Mouse (Mus musculus): Measurements from ENCODE around the gene Mad2l1bp. TPM values are rescaled to one million over a fixed set of nuclear protein-coding genes. Genes with fewer than 3 reads are reported as not detected.

The Mad2l1bp gene
- 27.0 and 28.9 TPM in 2 replicates for polyA plus RNA-seq (2015; fragmentation: Nextera tagmentation; extraction: Ambion mirVana)

DNA sequence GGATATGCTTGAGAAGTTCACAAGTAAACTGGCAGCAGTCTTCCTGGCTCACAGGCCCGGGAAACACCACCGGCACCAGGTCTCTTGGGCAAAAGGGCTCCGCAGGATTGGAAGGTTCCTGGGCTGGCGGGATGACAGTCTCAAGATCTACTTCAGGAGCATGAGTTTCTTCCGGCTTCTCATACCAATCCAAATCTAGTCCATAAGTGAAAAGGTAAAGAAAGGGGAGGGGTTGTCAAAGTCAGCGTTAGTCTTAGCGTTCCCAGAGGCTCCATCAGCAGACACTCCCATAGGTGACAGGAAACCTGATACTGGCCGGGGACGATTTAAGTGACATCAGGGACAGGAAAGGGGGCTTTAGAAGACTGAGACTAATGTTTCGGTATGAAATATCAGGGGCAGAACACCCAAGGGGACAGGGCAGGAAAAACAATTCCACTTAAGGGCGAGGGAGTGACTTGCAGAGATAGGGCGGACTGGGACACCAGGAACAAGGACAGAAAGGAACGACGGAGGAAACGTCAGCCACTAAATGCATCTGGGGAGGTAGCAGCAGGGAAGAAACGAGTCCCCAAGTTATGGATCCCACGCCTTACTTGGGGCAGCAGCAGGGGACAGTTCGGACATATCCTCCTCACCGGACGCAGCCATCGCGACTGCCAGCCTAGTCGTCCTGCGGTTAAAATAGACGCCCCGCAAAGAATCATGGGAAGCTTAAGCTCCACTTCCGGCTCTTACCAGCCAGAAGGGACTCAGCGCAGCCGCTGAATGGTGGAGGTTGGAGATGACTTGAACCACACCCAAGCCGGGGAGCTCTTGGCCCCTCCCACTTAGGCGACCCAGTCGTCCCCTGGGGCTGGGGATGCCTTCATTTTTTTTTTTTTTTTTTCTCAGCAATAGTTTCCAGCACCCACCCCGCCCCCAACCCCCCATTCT, at the start of gene Mad2l1bp:
TSS of gene Mad2l1bp (minus strand) at position 707 of the 936 bp plus-strand sequence.
- 8% methylated on average over 33 of the region's 33 CpGs for WGBS
- peaks cover 12% of the 10 kb centered on the region for H3K4me1 ChIP-seq
- H3K9me3 ChIP-seq = no peaks in the 10 kb centered on the region

DNA sequence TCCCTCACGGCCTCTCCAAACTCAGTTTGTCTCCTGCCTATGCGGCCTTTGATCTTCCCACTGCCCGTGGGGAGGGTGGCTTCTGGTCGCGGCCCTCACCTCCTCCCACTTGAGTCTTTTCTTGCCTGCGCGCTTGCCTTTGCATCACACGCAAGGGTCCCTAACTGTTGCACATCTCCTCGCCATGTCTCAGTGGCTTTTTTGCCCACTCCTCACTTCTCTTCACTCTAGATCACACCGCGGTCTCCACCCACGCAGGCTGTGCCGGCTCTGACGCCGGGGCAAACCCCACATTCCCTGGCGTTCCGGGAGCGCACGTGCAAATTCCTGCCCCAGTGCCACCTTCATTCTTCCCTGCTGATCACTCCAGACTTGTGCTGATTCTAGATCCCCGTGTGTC, 49.7 kb upstream of the Mad2l1bp start:
- H3K4me1 ChIP-seq = peaks cover 38% of the 10 kb centered on the region
- peak overlapping the region; percentile 77 for H3K27ac ChIP-seq (replicated peaks)
- peak overlapping the region; percentile 86 for H3K4me3 ChIP-seq
- H3K4me2 ChIP-seq (replicated peaks) = peak overlapping the region; percentile 83
- H3K36me3 ChIP-seq = peaks cover 32% of the 10 kb centered on the region
- ATAC-seq (replicated peaks) = no peak; the same call in 1 of the 2 replicates
- H3K9me3 ChIP-seq = no peaks in the 10 kb centered on the region
- H3K9ac ChIP-seq (replicated peaks) = peak overlapping the region; percentile 82
- H3K27me3 ChIP-seq = no peaks in the 10 kb centered on the region
- 0% methylated on average over 20 of the region's 20 CpGs for WGBS

More for the DNA sequence above, at the start of gene Mad2l1bp:
- Histone ChIP-seq H3K9ac (replicated peaks) (peak within 1 kb of the TSS; percentile 63), H3K36me3 (peaks cover 7% of the 10 kb centered on the region), H3K4me3 (peak within 1 kb of the TSS; percentile 57), H3K4me2 (replicated peaks) (peak within 1 kb of the TSS; percentile 65), H3K27me3 (no peaks in the 10 kb centered on the region), H3K27ac (replicated peaks) (peak within 1 kb of the TSS; percentile 43)
- peak; percentile 91 for ATAC-seq (replicated peaks)

DNA sequence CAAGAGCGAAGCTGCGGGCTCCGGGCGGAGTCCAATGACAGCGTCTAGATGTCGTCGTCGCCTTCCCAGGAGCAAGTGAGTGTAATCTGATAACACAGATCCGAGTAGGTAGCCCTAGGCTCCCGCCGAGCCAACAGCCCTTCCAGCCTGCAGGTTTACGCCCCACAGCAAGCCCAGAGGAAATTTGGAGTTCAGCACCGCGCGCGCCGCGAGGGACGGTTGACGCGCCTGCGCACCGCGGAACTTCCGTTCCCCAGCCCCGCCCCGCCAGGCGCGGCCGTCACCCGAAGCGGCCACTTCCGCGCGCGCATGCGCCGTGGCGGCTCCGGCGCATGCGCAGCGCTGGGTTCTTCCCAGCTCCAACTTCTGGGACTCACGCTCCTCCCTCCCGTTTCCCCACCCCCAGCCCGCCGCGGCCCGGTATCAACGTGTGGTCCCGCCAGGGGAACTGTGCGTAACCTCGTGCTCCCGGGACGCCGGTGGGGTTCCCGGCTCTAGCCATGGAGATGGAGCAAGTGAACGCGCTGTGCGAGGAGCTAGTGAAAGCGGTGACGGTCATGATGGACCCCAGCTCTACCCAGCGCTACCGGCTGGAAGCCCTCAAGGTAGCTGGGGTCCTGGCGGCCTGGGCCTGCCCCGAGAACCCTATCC, 49.2 kb upstream of the Mad2l1bp start, which contains the start of the genes Polh and Xpo5:
TSS of gene Polh (minus strand) at position 225 of the 651 bp plus-strand sequence.
TSS of gene Xpo5 (plus strand) at position 362 of the 651 bp plus-strand sequence.
- peaks cover 38% of the 10 kb centered on the region for H3K4me1 ChIP-seq
- H3K27ac ChIP-seq (replicated peaks) = peak within 1 kb of the TSS; percentile 87
- H3K4me3 ChIP-seq = peak within 1 kb of the TSS; percentile 86
- no peaks in the 10 kb centered on the region for H3K9me3 ChIP-seq
- under 1% methylated on average over 66 of the region's 66 CpGs for WGBS
- H3K4me2 ChIP-seq (replicated peaks) = peak within 1 kb of the TSS; percentile 83
- ATAC-seq (replicated peaks) = peak; percentile 97
- no peaks in the 10 kb centered on the region for H3K27me3 ChIP-seq
- peaks cover 32% of the 10 kb centered on the region for H3K36me3 ChIP-seq
- peak within 1 kb of the TSS; percentile 82 for H3K9ac ChIP-seq (replicated peaks)

DNA sequence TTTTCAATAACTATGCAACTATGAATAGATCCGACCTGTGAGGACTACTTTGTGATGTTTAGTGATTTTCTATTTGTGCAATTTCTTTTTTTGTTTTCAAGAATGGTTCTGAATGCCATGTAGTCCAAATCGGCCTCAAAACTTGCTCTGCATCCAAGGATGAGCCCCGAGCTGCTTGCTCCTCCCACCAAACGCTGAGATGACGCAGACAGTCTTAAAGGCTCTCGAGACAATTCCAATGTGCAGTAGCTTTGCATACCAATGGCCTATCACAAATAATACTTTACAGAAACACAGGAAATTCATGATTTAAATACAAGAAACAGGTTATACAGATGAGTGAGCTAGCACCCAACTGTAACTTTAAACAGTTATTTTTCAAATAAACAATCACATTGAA, 47.8 kb upstream of the Mad2l1bp start:
- WGBS = 52% methylated on average over 6 of the region's 6 CpGs
- Histone ChIP-seq H3K36me3 (peaks cover 32% of the 10 kb centered on the region), H3K27ac (replicated peaks) (no peak overlapping the region), H3K9me3 (no peaks in the 10 kb centered on the region), H3K27me3 (no peaks in the 10 kb centered on the region), H3K4me1 (peaks cover 38% of the 10 kb centered on the region), H3K9ac (replicated peaks) (peak overlapping the region; percentile 61), H3K4me2 (replicated peaks) (peak overlapping the region; percentile 83), H3K4me3 (peak overlapping the region; percentile 86)
- ATAC-seq (replicated peaks) = no peak

DNA sequence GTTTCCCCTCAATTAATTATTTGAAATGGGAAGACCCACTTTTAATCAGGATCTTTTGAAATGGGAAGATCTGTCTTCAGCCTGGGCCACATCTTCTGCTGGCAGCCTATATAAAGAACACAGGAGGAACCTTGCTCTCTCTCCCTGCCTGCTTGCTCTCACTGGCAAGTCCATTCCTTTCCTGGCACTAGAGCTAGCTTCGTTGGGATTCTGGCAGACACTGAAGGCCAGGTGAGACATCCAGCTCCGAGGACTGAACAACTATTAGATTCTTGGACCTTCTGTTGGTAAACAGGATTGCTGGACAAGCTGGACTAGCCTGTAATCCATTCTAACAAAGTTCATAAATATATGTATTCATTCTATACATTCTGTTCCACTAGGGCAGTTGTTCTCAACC, 35.5 kb upstream of the Mad2l1bp start:
- WGBS = 95% methylated on average over 2 of the region's 2 CpGs
- Histone ChIP-seq H3K4me1 (no peaks in the 10 kb centered on the region), H3K9ac (replicated peaks) (no peak overlapping the region), H3K4me2 (replicated peaks) (no peak overlapping the region), H3K9me3 (no peaks in the 10 kb centered on the region), H3K36me3 (peaks cover 79% of the 10 kb centered on the region), H3K4me3 (no peak overlapping the region), H3K27ac (replicated peaks) (no peak overlapping the region), H3K27me3 (no peaks in the 10 kb centered on the region)
- no peak for ATAC-seq (replicated peaks)

DNA sequence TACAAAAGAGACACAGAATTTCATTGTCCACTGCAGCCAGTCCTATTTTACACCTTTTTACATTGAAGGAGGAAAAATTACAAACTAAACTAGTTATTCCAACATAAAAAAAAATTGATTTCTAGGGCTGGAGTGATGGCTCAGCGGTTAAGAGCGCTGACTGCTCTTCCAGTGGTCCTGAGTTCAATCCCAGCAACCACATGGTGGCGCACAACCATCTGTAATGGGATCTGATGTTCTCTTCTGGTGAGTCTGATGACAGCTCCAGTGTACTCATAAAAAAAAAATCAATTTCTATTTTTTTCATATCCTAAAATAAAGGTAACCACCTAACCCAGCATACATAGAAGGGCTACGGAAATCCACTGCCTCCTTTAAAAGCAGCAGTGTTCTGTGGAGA, 28.9 kb upstream of the Mad2l1bp start:
- H3K9ac ChIP-seq (replicated peaks) = no peak overlapping the region
- peaks cover 88% of the 10 kb centered on the region for H3K36me3 ChIP-seq
- H3K27ac ChIP-seq (replicated peaks) = no peak overlapping the region
- H3K4me3 ChIP-seq = no peak overlapping the region
- no peaks in the 10 kb centered on the region for H3K9me3 ChIP-seq
- no peaks in the 10 kb centered on the region for H3K27me3 ChIP-seq
- no peak overlapping the region for H3K4me2 ChIP-seq (replicated peaks)
- no peaks in the 10 kb centered on the region for H3K4me1 ChIP-seq
- no peak for ATAC-seq (replicated peaks)
- 89% methylated on average over 4 of the region's 4 CpGs for WGBS

DNA sequence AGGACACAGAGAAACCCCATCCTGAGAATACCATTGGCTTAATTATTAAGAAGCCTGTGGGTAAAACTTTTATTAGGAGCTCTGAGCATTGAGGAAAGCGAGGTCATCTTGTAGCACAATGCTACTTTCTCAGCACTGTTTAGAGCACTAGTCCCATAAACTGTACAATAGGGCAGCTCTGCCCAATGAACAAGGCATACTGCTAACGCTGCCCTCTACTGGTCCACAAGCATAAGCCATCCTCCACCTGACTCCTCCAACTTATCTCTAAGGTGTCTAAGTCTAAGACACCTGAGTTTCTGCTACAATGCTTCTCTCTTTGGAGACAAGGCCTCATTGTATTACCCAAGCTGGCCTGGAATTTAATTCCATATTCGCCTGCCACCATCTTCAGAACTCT, 17.2 kb upstream of the Mad2l1bp start:
- no peak overlapping the region for H3K4me3 ChIP-seq
- H3K4me1 ChIP-seq = no peaks in the 10 kb centered on the region
- no peak overlapping the region for H3K27ac ChIP-seq (replicated peaks)
- peaks cover 77% of the 10 kb centered on the region for H3K36me3 ChIP-seq
- no peak overlapping the region for H3K4me2 ChIP-seq (replicated peaks)
- no peaks in the 10 kb centered on the region for H3K27me3 ChIP-seq
- no peak overlapping the region for H3K9ac ChIP-seq (replicated peaks)
- no peaks in the 10 kb centered on the region for H3K9me3 ChIP-seq
- no peak for ATAC-seq (replicated peaks)
- WGBS = 77% methylated on average over 3 of the region's 3 CpGs

DNA sequence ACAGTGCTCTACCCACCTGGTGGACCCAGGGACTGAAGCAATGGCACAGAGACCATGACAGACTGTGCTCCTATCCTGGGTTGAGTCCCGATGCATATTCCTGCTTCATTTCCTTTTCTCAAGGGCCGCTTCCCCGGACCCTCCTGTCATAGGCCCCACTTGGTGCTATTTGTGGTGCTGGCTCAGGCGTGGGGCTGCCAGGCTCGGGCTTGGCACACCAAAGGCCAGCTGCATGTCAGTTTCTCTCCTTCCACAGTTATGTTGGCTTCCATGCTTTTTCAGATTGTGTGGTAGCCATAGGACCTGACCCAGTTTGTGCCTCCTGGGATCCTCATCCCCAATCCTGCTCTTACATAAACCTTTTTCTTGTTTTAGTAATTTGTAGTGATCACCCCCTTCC, 15.4 kb upstream of the Mad2l1bp start:
- no peak overlapping the region for H3K27ac ChIP-seq (replicated peaks)
- no peaks in the 10 kb centered on the region for H3K27me3 ChIP-seq
- H3K9ac ChIP-seq (replicated peaks) = no peak overlapping the region
- ATAC-seq (replicated peaks) = no peak
- H3K4me1 ChIP-seq = no peaks in the 10 kb centered on the region
- H3K36me3 ChIP-seq = peaks cover 85% of the 10 kb centered on the region
- H3K4me2 ChIP-seq (replicated peaks) = no peak overlapping the region
- no peak overlapping the region for H3K4me3 ChIP-seq
- H3K9me3 ChIP-seq = no peaks in the 10 kb centered on the region
- WGBS = 95% methylated on average over 5 of the region's 5 CpGs

DNA sequence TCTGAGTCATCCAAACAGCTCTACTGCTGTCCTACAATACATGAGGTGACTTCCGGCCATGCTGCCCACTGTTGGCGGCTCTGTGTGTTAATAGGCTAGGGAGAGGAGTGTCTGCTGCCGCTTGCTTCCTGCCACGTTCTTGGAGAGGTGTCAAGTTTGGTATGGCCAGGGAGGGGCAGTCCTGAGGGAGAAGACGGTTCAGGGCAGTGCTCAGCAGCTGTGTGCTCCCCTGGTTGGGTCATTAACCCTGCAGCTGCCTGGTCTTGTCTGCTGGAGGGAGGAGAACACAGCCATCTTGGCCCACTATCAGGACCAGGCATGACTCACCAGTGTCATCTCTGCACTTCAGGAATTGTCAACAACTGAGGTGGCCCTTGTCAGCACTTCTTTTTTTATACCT, 15.0 kb upstream of the Mad2l1bp start:
- Histone ChIP-seq H3K4me2 (replicated peaks) (no peak overlapping the region), H3K27me3 (no peaks in the 10 kb centered on the region), H3K9me3 (no peaks in the 10 kb centered on the region), H3K36me3 (peaks cover 83% of the 10 kb centered on the region), H3K27ac (replicated peaks) (no peak overlapping the region), H3K4me3 (no peak overlapping the region), H3K9ac (replicated peaks) (no peak overlapping the region), H3K4me1 (peaks cover under 1% of the 10 kb centered on the region; the same call in 1 of the 2 replicates)
- ATAC-seq (replicated peaks) = no peak
- 63% methylated on average over 5 of the region's 5 CpGs for WGBS

DNA sequence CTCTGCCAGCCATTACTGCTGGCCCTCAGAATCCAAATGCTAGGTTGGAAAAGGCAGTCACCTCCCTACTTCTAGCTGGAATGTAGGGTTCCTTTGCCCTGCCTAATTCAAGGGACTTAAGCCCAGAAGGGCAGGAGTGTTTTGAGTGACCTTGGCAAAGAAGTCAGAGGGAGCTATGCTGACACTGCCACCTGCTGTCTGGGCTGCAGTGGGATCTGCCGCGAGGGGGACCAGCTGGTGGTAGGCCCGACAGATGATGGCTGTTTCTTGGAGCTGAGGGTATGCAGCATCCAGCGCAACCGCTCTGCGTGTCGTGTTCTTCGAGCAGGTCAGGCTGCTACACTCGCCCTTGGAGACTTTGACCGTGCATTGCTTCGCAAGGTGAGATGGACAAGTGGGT, 13.7 kb upstream of the Mad2l1bp start:
- no peak overlapping the region for H3K4me2 ChIP-seq (replicated peaks)
- no peak overlapping the region for H3K9ac ChIP-seq (replicated peaks)
- peaks cover 71% of the 10 kb centered on the region for H3K36me3 ChIP-seq
- no peak overlapping the region for H3K4me3 ChIP-seq
- peaks cover 14% of the 10 kb centered on the region for H3K4me1 ChIP-seq
- H3K27me3 ChIP-seq = no peaks in the 10 kb centered on the region
- no peak for ATAC-seq (replicated peaks)
- 89% methylated on average over 11 of the region's 11 CpGs for WGBS
- no peaks in the 10 kb centered on the region for H3K9me3 ChIP-seq
- H3K27ac ChIP-seq (replicated peaks) = no peak overlapping the region

DNA sequence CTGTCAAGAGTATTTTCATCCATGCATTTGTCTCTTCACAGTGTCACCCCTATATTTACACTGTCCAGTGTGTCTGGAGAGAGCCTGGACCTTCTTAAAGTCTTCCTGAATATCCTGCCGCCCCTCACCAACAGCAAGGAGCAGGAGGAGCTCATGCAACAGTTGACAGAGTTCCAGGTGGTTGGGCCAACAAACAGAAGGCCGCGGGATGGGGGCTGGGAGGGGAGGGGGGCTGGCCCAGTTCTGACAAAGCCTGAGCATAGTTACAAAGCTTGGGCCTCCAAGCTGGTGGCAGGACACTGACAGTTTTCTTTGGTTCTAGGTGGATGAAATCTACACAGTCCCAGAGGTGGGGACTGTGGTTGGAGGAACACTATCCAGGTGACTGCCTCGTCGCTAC, 12.9 kb upstream of the Mad2l1bp start:
- Histone ChIP-seq H3K36me3 (peaks cover 65% of the 10 kb centered on the region), H3K27me3 (no peaks in the 10 kb centered on the region), H3K27ac (replicated peaks) (no peak overlapping the region), H3K9ac (replicated peaks) (no peak overlapping the region), H3K4me3 (no peak overlapping the region), H3K4me1 (peaks cover 20% of the 10 kb centered on the region), H3K4me2 (replicated peaks) (no peak overlapping the region), H3K9me3 (no peaks in the 10 kb centered on the region)
- WGBS = 86% methylated on average over 5 of the region's 5 CpGs
- ATAC-seq (replicated peaks) = no peak

DNA sequence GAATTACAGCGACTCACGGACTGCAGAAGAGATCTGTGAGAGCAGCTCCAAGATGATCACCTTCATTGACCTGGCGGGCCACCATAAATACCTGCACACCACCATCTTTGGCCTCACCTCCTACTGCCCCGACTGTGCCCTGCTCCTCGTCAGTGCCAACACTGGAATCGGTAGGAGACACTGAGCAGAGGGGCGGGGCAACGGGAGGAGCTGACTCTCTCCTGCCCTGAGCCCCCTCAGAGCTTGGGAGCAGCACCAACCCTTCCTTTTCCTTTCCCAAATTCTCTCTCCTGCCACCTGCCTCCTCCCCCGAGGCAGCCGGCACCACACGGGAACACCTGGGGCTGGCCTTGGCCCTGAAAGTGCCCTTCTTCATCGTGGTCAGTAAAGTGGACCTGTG, 12.1 kb upstream of the Mad2l1bp start:
- peaks cover 20% of the 10 kb centered on the region for H3K4me1 ChIP-seq
- no peak overlapping the region for H3K9ac ChIP-seq (replicated peaks)
- H3K9me3 ChIP-seq = no peaks in the 10 kb centered on the region
- 93% methylated on average over 12 of the region's 12 CpGs for WGBS
- H3K27ac ChIP-seq (replicated peaks) = no peak overlapping the region
- no peak for ATAC-seq (replicated peaks)
- H3K36me3 ChIP-seq = peaks cover 59% of the 10 kb centered on the region
- H3K4me2 ChIP-seq (replicated peaks) = no peak overlapping the region
- H3K27me3 ChIP-seq = no peaks in the 10 kb centered on the region
- H3K4me3 ChIP-seq = no peak overlapping the region
